Mouse (Mus musculus): ENCODE results near the gene Usp24. TPM values are rescaled to one million over a fixed set of nuclear protein-coding genes. Genes with fewer than 3 reads are reported as not detected.
A peak's percentile ranks its signal among the peaks of the same experiment; 100 is the strongest.

Usp24 gene
- polyA plus RNA-seq, 1 experiment: 64.0 TPM

DNA sequence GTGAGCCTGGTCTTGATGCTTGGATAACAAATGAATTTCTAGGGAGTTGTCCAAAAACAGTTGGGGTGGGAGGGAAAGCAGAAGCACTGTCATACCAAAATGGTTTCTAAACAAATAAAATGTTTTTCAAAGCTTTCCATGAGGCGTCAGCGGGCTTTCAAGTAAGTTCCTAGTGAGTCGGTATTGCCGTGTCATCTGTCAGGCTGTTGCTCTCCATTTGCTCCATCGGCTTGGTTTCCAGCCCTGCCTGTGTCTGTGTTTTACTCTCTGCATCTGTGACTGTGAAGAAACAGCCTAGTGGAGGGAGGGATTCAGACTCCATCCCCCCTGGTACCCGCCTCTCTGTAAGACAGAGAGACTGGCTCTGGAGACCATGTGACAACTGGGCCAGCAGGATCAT lies 103.8 kb downstream of the Usp24 start:
- Histone ChIP-seq H3K9ac (ENCODE audit: low read depth, poor library complexity, severe bottlenecking) (no peak overlapping the region), H3K4me3 (ENCODE audit: low read depth, low read length) (no peak overlapping the region), H3K9me3 (replicated peaks; ENCODE audit: control insufficient read depth, insufficient read depth, low read length, poor library complexity, severe bottlenecking) (no peaks in the 10 kb centered on the region), H3K36me3 (ENCODE audit: control insufficient read depth, insufficient read depth, low read length, poor library complexity, severe bottlenecking) (peaks cover 52% of the 10 kb centered on the region), H3K4me1 (ENCODE audit: control insufficient read depth, insufficient read depth, low read length) (no peaks in the 10 kb centered on the region), H3K27me3 (ENCODE audit: control insufficient read depth, insufficient read depth, low read length, poor library complexity, severe bottlenecking) (no peaks in the 10 kb centered on the region), H3K27ac (ENCODE audit: insufficient read depth, low read length) (no peak overlapping the region)
- TF ChIP-seq CTCF (IDR thresholded peaks at IDR 0.05; ENCODE audit: low read depth, low read length) (no peak), POLR2A (IDR thresholded peaks at IDR 0.05; ENCODE audit: insufficient read depth, low read length) (no peak), EP300 (IDR thresholded peaks at IDR 0.05; ENCODE audit: insufficient read depth, low read depth, low read length) (no peak)

DNA sequence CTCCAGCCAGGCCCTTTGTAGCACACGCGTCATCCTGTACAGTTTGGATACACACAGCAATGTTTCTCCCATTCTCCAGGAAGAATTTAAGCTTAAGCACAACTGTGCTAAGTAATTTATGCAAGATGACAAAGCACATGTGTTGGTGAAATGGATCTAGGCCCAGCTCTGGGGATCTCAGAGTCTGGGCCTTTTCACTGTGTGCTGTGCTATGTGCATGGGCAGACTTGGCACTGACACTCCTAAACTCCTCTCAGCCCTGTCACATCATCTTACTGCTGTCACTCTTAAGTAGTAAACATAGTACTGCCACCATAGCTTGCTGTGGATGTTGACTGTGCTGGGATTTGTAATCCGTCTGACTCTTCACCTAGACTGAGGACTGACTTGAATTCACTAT lies 106.6 kb downstream of the Usp24 start:
- TF ChIP-seq EP300 (IDR thresholded peaks at IDR 0.05; ENCODE audit: insufficient read depth, low read depth, low read length) (no peak), CTCF (IDR thresholded peaks at IDR 0.05; ENCODE audit: low read depth, low read length) (no peak), POLR2A (IDR thresholded peaks at IDR 0.05; ENCODE audit: insufficient read depth, low read length) (no peak)
- no peaks in the 10 kb centered on the region for H3K4me1 ChIP-seq (ENCODE audit: control insufficient read depth, insufficient read depth, low read length)
- peaks cover 57% of the 10 kb centered on the region for H3K36me3 ChIP-seq (ENCODE audit: control insufficient read depth, insufficient read depth, low read length, poor library complexity, severe bottlenecking)
- H3K9ac ChIP-seq (ENCODE audit: low read depth, poor library complexity, severe bottlenecking): no peak overlapping the region
- no peaks in the 10 kb centered on the region for H3K9me3 ChIP-seq (replicated peaks; ENCODE audit: control insufficient read depth, insufficient read depth, low read length, poor library complexity, severe bottlenecking)
- no peaks in the 10 kb centered on the region for H3K27me3 ChIP-seq (ENCODE audit: control insufficient read depth, insufficient read depth, low read length, poor library complexity, severe bottlenecking)
- H3K4me3 ChIP-seq (ENCODE audit: low read depth, low read length): no peak overlapping the region
- no peak overlapping the region for H3K27ac ChIP-seq (ENCODE audit: insufficient read depth, low read length)

DNA sequence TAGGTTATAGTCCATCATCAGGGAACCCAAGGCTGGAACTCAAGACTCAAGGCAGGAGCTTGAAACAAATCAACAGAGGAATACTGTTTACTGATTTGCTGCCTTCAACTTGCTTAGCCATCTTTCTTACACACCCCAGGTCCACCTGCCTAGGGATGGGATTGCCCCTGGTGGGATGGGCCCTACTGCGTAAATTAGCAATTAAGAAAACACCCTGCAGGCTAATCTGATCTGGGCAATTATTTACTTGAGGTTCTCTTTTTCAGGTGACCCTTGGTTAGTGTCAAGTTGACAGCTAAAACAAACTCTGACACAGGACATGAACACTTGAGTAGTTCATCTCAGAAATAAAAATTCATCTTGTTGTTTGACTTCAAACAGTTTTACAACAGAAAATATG lies 108.5 kb downstream of the Usp24 start:
- Histone ChIP-seq H3K9ac (ENCODE audit: low read depth, poor library complexity, severe bottlenecking) (no peak overlapping the region), H3K36me3 (ENCODE audit: control insufficient read depth, insufficient read depth, low read length, poor library complexity, severe bottlenecking) (peaks cover 55% of the 10 kb centered on the region), H3K27me3 (ENCODE audit: control insufficient read depth, insufficient read depth, low read length, poor library complexity, severe bottlenecking) (no peaks in the 10 kb centered on the region), H3K4me1 (ENCODE audit: control insufficient read depth, insufficient read depth, low read length) (no peaks in the 10 kb centered on the region), H3K27ac (ENCODE audit: insufficient read depth, low read length) (no peak overlapping the region), H3K4me3 (ENCODE audit: low read depth, low read length) (no peak overlapping the region), H3K9me3 (replicated peaks; ENCODE audit: control insufficient read depth, insufficient read depth, low read length, poor library complexity, severe bottlenecking) (no peaks in the 10 kb centered on the region)
- no peak for TF ChIP-seq CTCF (IDR thresholded peaks at IDR 0.05; ENCODE audit: low read depth, low read length)

DNA sequence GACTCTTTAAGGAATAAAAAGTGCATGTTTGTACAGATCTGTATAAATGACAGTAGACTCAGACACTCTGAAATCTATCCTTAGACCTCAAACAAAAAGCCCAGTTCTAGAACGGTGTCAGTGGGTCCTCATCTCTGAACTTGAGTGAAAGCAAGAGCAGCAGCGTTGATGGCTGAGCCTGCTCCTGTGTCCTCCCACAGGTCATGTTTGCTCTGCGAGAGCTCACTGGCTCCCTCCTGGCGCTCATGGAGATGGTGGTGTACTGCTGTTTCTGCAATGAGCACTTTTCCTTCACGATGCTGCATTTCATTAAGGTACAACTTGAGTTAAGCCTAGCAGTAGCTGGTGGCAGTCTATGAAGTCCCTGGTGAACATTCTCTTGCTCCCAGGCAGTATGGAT lies 110.3 kb downstream of the Usp24 start:
- Histone ChIP-seq H3K36me3 (ENCODE audit: control insufficient read depth, insufficient read depth, low read length, poor library complexity, severe bottlenecking) (peaks cover 58% of the 10 kb centered on the region), H3K4me3 (ENCODE audit: low read depth, low read length) (no peak overlapping the region), H3K9me3 (replicated peaks; ENCODE audit: control insufficient read depth, insufficient read depth, low read length, poor library complexity, severe bottlenecking) (no peaks in the 10 kb centered on the region), H3K4me1 (ENCODE audit: control insufficient read depth, insufficient read depth, low read length) (no peaks in the 10 kb centered on the region), H3K9ac (ENCODE audit: low read depth, poor library complexity, severe bottlenecking) (no peak overlapping the region), H3K27me3 (ENCODE audit: control insufficient read depth, insufficient read depth, low read length, poor library complexity, severe bottlenecking) (no peaks in the 10 kb centered on the region), H3K27ac (ENCODE audit: insufficient read depth, low read length) (no peak overlapping the region)
- TF ChIP-seq POLR2A (IDR thresholded peaks at IDR 0.05; ENCODE audit: insufficient read depth, low read length) (no peak), EP300 (IDR thresholded peaks at IDR 0.05; ENCODE audit: insufficient read depth, low read depth, low read length) (no peak), CTCF (IDR thresholded peaks at IDR 0.05; ENCODE audit: low read depth, low read length) (peak; percentile 13)

DNA sequence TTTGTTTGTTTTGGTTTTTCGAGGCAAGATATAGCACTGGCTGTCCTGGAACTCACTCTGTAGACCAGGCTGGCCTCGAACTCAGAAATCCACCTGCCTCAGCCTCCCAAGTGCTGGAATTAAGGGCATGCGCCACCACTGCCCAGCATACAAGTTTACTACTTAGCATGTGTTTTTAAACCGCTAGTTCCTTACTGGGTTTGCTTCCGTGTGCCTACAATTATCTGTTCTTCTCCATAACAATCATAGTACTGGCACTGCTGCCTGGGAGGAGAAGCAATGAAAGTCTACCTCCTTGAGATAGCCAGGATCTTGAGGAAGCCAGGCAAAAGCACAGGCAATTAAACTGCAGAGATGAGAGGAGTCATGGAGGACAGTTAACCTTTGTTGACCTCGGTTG lies 112.6 kb downstream of the Usp24 start:
- H3K4me1 ChIP-seq (ENCODE audit: control insufficient read depth, insufficient read depth, low read length): no peaks in the 10 kb centered on the region
- H3K27me3 ChIP-seq (ENCODE audit: control insufficient read depth, insufficient read depth, low read length, poor library complexity, severe bottlenecking): no peaks in the 10 kb centered on the region
- H3K36me3 ChIP-seq (ENCODE audit: control insufficient read depth, insufficient read depth, low read length, poor library complexity, severe bottlenecking): peaks cover 60% of the 10 kb centered on the region
- H3K4me3 ChIP-seq (ENCODE audit: low read depth, low read length): no peak overlapping the region
- no peak overlapping the region for H3K27ac ChIP-seq (ENCODE audit: insufficient read depth, low read length)
- H3K9me3 ChIP-seq (replicated peaks; ENCODE audit: control insufficient read depth, insufficient read depth, low read length, poor library complexity, severe bottlenecking): no peaks in the 10 kb centered on the region
- H3K9ac ChIP-seq (ENCODE audit: low read depth, poor library complexity, severe bottlenecking): no peak overlapping the region
- TF ChIP-seq POLR2A (IDR thresholded peaks at IDR 0.05; ENCODE audit: insufficient read depth, low read length): no peak

DNA sequence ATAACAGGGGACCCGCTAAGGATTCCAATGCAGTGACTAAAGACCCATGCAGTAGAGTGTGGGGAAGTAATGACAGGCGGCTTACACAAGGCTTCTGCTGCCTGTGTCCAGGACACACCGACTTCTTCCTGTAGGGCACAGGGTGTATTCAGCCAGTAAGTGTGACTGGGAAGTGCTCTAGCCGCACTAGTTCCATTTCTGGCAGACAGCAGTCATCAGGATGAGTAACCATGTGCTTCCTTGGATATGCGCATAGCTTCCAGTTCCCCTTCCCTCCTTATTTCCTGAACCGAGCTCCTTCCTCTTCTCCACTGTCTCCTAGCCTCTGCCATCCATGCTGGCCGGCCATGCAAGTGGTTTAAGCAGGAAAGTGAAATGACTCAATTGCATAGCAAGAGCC lies 113.1 kb downstream of the Usp24 start:
- TF ChIP-seq EP300 (IDR thresholded peaks at IDR 0.05; ENCODE audit: insufficient read depth, low read depth, low read length) (no peak), CTCF (IDR thresholded peaks at IDR 0.05; ENCODE audit: low read depth, low read length) (no peak), POLR2A (IDR thresholded peaks at IDR 0.05; ENCODE audit: insufficient read depth, low read length) (no peak)
- H3K36me3 ChIP-seq (ENCODE audit: control insufficient read depth, insufficient read depth, low read length, poor library complexity, severe bottlenecking): peaks cover 60% of the 10 kb centered on the region

More for the DNA sequence above, 113.1 kb downstream of the Usp24 start:
- no peak overlapping the region for H3K4me3 ChIP-seq (ENCODE audit: low read depth, low read length)
- H3K9me3 ChIP-seq (replicated peaks; ENCODE audit: control insufficient read depth, insufficient read depth, low read length, poor library complexity, severe bottlenecking): no peaks in the 10 kb centered on the region
- no peak overlapping the region for H3K27ac ChIP-seq (ENCODE audit: insufficient read depth, low read length)
- H3K9ac ChIP-seq (ENCODE audit: low read depth, poor library complexity, severe bottlenecking): no peak overlapping the region
- no peaks in the 10 kb centered on the region for H3K27me3 ChIP-seq (ENCODE audit: control insufficient read depth, insufficient read depth, low read length, poor library complexity, severe bottlenecking)
- no peaks in the 10 kb centered on the region for H3K4me1 ChIP-seq (ENCODE audit: control insufficient read depth, insufficient read depth, low read length)
